Mouse (Mus musculus) splenic B cell, adult 2 months (primary cell): ENCODE measurements around the gene Sf3b2.
"Not testable (repeated sequence)": the region's sequence is repeated elsewhere in the genome, so short reads cannot be mapped to it uniquely, and the experiment has no call there.

Experiments
- DNase-seq: peaks from one replicate; pipeline ENCODE4 v3.0.0-alpha.2; 2011; ENCODE audit warnings: low read depth, low spot score
- H3K27me3 ChIP-seq: 2 replicates; pipeline ENCODE4 v1.6.1; 2012; ENCODE audit warnings: mild to moderate bottlenecking, low read length, moderate library complexity, mixed read lengths; ENCODE audit not compliant: control insufficient read depth, poor library complexity, insufficient read depth, severe bottlenecking
- H3K36me3 ChIP-seq: 2 replicates; pipeline ENCODE4 v1.6.1; 2012; ENCODE audit warnings: mild to moderate bottlenecking, low read length, moderate library complexity, mixed read lengths; ENCODE audit not compliant: control insufficient read depth, poor library complexity, insufficient read depth, severe bottlenecking

The Sf3b2 gene

DNA sequence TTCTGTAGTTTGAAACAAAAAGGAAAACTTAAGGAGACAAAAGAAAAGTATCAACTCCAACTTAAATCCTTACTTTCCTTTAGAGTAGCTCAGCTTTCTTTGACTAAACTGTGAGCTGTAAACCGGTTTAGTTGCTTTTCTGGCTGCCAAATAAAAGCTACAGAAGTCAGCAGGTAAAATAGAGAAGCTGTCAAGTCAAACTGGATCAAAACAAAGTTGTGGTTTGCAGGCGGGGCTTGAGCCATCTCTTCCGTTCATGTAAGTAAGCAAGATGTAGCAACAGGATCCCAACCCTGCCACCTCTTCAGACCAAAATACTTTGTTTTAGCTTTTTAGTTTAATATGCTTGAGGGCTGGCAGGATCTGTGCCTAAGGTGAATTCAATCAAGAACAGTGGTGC lies 38.1 kb downstream of the Sf3b2 start:
- Histone ChIP-seq H3K27me3 (no peaks in the 10 kb centered on the region), H3K36me3 (no peaks in the 10 kb centered on the region)
- peak; percentile 74 for DNase-seq

DNA sequence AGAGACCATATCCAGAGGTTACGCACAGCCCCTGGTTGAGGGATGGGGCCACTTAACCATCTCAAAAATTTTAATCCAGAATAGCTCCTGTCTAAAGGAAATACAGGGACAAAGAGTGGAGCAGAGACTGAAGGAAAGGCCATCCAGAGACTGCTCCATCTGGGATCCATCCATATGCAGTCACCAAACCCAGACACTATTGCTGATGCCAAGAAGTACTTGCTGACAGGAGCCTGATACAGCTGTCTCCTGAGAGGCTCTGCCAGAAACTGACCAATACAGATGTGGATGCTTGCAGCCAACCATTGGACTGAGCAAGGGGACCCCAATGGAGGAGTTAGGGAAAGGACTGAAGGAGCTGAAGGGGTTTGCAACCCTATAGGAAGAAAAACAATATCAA lies 58.3 kb downstream of the Sf3b2 start:
- not testable (repeated sequence) for DNase-seq, H3K36me3 ChIP-seq, H3K27me3 ChIP-seq

DNA sequence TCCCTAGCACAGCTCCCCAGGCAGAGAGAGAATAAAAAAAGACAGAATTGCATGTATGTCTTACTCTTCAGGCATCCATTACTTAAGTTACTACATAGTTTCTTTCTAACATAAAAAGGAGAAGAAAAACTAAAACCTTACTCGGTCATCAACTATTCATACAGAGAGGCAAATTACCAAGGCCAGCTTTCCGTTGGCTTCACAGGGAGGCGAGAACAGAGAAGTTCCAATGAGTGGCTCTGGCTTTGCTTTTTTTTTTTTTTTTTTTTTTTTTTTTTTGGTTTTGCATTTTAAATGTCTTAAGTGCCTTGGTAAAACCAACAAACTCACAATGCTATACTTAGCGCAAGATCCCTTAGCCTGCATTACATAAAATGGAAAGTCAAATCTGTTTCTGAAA lies 62.6 kb downstream of the Sf3b2 start:
- DNase-seq = peak; percentile 78
- H3K27me3 ChIP-seq = no peaks in the 10 kb centered on the region
- H3K36me3 ChIP-seq = no peaks in the 10 kb centered on the region

DNA sequence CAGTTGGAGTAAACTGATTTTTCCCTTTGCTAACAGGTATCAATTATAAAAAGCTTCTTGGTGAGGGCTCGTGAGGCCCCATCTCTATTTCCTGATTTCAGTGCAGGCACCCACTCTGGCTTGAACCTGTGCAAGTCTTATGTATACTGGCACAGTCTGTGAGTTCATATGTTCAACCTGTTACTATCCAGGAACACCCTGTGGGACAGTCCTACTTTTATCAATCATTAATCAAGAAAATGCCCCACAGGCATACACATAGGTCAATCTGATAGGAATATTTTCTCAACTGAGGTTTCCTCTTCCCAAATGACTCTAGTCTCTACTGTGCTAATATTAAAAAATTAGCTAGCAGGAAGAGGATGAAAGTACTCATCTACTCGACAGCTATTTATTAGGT lies 65.1 kb downstream of the Sf3b2 start:
- DNase-seq = no peak
- Histone ChIP-seq H3K27me3 (no peaks in the 10 kb centered on the region), H3K36me3 (no peaks in the 10 kb centered on the region)

DNA sequence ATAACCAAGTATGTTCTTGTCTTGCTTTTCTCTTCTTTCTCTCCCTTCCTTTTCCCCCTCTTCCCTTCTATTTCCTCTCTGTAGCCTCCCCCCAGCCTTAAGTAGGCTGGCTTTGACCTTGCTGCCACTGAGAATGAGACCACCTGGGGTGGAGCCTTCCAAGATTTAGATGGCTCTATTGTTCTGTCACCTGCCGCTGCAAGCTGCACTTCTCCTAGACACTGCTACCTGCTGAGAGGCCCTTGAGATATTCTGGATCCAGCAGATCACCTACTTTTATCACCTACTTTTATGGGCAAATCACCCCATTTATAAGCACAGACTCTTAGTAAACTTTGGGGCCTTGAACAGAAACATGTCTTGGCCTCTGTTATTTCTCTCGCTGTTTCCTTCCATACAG lies 70.6 kb downstream of the Sf3b2 start:
- DNase-seq = no peak
- 0 out of 2 replicates have a peak, but pooled peaks cover 1% of the 10 kb centered on the region for H3K36me3 ChIP-seq
- H3K27me3 ChIP-seq = no peaks in the 10 kb centered on the region

DNA sequence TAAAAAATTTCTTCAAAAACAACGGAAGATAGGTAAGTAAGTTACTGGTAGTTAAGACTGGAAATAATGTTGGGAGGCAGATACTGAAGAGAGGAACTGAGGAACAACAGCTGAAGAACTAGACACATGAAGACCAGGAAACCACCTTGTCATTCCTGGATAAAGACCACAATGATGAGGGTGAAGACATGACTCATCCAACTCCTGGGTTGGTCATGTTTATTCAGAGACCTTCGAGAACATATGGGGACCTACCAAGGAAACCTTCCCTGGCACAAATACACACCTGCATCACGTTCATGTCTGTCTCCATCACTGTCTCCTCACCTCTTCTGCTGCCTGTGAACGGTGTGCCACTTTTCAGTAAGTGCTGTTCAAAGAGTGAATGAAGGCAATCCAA lies 71.2 kb downstream of the Sf3b2 start:
- Histone ChIP-seq H3K27me3 (no peaks in the 10 kb centered on the region), H3K36me3 (0 out of 2 replicates have a peak, but pooled peaks cover 1% of the 10 kb centered on the region)
- no peak for DNase-seq
